Mouse (Mus musculus) layer of hippocampus, adult 9-10 months (tissue): Measurements from ENCODE around the gene H2-DMa.

Experiments used
- DNase-seq: peaks from one replicate; pipeline ENCODE4 v3.0.0; 2022; ENCODE audit warnings: low spot score

Gene H2-DMa

DNA sequence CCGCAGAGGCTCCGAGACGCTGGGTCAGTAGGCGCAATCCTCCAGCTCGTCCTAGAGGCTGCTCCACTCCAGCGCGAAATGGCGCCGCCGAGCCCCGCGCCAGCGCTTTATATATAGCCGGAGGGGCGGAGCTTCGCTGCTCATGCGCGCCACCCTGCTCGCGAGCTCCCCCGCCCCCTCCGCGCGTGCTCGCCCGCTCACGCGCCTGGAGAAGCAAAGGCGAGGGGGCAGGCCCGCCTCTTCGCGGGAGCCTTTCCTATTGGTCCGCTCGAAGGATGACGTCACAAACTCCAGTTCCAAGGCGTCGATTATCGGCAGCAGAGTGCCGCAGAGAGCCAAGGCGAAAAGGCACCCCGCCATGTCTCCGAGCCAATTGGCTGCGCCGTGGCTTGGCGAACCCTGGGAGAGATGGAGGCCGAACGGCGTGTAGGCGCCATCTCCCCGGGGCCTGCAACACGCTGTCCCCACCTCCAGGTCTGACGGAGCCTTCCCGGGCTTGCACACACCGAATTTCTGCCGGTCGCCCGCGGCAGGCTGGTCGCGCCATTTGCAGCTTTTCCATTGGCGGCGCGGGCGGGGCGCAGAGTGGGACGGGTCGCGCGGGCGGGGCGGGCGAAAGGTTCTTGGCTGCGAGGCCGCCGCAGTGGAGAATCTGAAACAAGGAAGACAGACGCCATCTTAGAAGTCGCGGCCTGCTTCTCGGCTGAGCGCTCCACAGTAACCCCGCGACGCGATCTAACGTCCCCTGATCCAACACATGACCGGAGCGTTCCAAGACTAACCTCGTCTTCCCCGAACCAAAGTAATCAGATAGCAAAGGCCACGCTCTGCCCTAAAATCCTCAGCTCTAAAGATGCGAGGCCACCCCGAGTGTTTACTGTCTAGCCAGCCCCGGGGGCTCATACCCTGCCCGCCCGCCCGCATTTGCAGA lies at the start of gene H2-DMa:
TSS of gene H2-DMa (plus strand) at position 293 of the 931 bp plus-strand sequence.
- DNase-seq: peak; percentile 97

DNA sequence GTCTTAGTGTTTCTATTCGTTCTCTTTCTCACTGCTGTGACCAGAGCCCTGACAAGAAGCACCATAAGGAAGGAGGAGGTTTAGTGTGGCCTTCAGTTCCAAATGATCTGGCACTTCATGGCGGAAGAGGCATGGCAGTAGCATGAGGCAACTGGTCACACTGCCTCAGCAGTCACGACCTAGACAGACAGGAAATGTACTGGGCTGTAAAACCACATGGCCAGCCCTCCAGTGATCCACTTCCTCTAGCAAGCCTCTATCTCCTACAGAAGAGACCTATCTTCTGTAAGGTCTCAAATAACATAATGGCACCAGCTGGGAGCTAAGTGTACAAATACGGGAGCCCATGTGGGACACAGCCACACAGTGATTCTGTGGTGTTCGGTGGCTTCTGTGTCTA lies 47.2 kb upstream of the H2-DMa start:
- no peak for DNase-seq

DNA sequence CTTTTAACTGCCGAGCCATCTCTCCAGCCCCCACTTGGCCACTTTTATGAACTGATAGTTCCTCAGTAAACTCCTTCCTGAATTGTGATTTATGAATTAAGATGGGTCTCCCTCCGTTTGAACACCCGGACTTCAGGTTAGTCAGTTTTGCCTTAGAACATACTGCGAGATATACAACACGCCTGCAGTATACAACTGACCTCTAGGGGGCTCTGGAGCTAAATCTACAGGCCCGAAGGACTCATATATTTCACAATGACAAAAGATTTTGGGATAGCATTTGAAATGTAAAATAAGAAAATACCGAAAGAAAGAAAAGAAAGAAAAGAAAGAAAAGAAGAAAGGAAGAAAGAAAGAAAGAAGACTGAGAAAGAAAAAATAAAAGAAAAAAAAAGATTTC lies 44.1 kb upstream of the H2-DMa start:
- DNase-seq: peak; percentile 79

DNA sequence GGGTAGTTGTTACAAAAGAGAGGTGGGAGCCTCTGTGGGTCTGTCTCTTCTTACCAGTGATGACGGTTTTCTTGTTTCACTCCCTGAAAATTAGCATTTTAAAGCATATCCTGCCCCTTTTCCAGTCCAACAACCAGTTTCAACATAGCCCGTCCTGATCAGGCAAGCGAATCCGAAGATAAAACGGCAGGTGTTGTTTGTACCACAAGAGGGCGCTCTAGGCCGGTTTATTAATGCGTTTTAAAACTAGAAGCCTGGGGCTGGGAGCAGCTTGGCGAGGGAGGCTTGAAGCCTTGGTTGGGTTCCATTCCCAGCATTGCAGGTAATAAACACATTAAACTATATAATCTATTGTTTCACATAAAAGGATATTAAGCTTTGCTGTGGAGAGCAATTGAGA lies 41.8 kb upstream of the H2-DMa start:
- peak; percentile 39 for DNase-seq

DNA sequence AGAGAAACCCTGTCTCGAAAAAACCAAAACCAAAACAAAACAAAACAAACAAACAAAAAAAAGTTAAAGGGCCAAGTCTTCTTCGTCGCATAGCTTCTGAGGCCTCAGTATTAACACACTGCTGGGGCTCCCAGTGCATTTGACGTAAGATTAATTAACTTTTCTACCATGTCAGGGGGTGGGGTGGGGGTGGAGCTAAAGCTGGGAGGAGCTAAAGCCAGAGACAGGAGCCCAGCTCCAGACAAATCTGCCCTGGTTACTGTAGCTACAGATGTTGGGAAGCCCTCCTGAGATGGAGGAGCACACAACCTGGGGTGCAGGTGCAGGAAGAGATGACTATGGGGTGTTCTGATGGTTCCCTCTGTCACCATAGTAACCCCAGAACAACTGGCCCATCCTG lies 41.2 kb upstream of the H2-DMa start:
- DNase-seq: no peak

DNA sequence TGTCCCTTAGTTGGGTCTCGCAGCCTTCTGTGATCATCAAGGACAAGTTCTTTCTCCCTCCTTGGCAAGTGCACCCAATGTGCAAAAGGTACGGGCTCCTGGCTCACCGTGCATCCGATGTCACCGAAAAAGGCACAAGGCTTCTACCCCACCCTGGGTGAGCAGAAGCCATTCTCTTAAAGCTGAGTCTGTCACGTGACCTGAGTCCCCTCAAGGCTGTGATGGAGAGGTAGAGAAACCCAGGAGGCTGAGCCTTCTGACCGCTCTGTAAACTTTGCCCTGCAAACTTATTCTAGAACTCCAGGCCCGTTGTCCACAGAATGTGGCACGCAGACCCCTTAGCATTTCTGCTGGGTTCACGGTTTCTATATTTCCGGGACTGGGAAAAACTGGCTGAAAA lies 40.3 kb upstream of the H2-DMa start:
- no peak for DNase-seq

DNA sequence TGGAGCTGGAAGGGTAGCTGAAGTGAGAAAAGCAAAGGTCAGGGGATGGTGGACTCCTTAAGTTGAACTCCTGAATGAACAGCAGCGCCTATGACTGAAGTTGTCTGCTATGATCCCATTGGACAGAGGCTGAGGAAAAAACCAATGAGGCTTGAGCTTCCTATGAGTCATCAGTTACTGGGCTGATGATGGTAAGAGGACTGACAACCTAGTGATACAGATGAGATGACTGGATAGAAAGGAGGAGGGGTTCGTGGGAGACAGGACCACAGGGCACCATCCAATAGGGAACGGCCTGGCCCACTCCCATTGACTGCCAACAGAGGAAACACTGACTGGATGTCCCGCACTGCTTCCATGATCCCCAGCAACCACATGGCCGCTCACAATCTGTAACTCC lies 39.7 kb upstream of the H2-DMa start:
- DNase-seq: peak; percentile 45

DNA sequence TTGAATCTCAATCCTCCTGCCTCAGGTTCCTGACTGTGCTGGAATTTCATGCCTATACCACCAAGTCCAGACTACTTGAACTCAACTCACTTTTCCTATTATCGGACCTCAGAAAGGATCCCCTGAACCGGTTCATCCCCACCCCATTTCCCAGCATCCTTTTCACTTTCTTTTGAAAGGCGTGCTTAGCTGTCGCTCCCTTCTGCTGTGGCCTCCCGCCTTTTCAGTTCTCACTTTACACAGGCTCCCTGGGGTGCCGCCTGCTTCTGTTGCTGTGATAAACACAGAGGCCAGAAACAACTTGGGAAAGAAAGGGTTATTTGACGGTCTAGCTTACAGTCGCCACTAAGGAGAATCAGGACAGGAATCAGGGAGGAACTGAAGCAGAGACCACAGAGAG lies 36.2 kb upstream of the H2-DMa start:
- no peak for DNase-seq

DNA sequence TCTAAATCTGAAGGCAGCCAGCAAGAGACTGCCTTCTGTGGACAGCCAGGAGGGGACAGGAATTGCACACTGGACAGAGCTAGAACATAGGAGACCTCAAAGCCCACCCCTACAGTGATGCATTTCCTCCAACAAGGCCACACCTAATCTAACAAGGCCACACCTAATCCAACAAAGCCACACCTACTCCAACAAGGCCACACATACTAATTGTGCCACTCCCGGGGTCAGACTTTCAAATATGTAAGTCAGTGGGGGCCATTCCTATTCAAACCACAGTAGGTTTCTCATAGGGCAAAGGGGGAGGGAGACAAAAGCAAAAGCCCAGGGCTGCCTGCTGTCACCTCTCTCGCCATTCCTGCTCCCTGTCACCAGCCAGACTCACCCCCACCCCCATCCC lies 32.0 kb upstream of the H2-DMa start:
- DNase-seq: no peak

DNA sequence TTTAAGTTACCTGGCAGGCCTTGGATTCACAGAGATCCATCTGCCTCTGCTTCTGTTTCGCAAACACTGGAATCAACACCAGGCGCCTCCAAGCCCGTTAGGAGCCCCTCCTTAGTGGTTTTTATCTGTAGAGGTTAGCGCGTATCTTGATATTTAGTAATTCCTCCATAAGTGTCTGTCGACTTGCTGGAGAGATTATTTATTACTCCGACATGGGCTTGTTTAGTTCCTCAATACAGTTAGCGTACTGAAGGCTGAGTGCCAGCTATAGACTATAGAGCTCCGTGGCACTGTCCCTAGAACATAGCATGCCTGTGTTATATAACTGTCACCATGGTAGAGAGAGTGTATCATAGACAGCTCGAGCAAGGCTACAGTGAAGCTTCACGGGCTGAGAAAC lies 31.2 kb upstream of the H2-DMa start:
- no peak for DNase-seq

DNA sequence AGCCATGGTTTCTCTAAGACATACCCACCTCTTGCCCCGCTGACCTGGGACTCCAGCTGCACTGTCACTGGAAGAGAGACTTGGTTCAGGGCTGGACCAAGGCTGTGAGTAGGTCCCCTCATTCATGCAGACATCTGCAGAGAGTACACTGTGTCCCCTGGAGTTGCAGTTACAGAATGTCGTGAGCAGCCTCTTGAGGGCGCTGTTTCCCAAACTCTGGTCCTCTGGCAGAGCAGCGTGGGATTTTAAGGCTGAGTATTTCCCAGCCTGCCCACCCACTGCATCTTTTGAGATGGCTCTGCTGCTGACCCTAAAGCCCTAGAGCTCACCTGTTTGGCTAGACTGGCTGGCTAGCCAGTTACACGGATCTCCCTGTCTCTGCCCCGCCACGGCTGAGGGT lies 28.4 kb upstream of the H2-DMa start:
- DNase-seq: no peak

DNA sequence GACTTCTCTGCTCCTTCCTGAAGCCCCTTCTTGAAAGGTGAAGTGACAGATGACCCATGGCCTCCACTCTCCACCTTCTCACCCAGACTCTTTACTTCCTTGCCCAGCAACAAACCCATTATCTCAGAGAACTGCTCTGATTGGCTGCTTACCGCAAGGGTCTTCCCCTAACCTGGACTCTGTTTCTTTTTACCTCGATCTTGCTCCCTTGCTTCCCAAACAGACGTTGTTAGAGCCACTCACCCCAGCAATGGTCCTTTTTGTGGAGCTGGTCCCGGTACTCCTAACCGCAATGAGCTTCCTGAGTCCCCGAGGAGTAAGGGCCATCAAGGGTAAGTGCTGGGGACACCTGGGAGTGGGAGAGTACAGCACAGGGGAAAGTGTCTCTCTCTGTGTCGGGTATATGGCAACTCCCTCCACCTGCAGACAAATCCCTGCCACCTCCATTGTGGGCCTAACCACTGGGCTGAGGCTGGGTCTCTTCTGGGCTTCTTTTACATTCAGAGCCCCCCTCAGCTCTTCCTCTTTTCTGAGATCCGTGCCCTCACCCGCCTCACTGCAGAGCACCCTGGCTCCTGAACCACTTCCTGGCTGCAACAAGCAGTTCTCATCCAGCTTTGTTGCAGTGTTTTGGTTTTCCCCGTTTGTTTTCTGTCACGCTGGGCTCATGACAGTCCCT lies 27.0 kb upstream of the H2-DMa start, which contains the start of gene H2-Oa:
TSS of gene H2-Oa (plus strand) at position 144 of the 679 bp plus-strand sequence.
- no peak for DNase-seq

DNA sequence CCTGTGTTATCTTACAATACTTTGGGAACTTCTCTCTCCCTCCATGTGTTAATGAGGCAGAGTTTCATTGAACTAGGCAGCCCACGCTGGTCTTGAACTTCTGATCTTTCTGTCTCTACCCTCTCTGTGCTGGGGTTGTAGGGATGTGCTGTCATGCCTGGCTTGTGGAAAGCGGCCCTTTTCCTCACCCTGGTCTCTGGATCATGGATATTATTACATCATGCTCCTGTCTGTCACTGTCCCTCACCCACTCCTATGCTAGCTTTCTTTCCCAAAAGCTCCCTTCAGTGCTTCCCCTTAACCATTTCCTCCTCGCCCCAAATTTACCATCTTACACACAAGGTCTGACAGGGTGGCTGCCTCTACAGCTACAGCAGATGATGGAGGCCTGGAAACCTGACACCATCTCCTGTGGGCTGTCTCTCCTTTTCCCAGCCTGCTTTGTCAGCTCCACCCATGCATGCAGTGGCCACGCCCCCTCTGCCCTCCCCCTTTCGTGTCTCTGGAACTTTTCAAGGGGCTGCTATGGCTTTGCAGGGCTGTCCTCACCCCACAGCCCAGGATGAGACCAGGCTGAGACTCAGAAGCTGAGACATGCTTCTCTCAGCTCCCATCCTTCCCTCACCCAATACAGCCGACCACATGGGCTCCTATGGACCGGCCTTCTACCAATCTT lies 26.0 kb upstream of the H2-DMa start:
- no peak for DNase-seq

DNA sequence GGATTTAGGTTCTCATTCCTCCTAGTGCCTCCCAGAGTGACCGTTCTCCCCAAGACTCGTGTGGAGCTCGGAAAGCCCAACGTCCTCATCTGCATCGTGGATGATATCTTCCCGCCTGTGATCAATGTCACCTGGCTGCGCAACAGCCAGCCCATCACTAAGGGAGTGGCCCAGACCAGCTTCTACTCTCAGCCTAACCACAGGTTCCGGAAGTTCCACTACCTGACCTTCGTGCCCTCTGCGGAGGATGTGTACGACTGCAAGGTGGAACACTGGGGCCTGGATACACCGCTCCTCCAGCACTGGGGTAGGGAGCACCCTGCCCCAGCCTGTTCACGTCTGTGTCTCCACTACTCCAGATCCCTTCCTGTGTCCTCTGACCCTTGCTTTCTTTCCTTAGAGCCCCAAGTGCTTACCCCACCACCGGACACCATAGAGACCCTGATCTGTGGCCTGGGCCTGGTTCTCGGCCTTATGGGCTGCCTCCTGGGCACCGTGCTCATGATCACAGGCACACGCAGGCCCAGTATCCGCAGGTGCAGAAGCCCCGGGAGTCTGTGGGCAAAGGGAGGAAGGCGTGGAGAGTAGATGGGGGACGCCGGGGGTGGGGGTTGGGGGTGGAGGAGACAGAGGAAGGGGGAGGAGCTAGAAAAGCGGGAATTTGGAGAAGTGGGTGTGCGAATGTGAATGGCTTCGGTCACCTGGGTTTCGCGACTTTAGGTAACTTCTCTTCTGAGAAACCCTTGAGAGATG lies 24.9 kb upstream of the H2-DMa start:
- no peak for DNase-seq

DNA sequence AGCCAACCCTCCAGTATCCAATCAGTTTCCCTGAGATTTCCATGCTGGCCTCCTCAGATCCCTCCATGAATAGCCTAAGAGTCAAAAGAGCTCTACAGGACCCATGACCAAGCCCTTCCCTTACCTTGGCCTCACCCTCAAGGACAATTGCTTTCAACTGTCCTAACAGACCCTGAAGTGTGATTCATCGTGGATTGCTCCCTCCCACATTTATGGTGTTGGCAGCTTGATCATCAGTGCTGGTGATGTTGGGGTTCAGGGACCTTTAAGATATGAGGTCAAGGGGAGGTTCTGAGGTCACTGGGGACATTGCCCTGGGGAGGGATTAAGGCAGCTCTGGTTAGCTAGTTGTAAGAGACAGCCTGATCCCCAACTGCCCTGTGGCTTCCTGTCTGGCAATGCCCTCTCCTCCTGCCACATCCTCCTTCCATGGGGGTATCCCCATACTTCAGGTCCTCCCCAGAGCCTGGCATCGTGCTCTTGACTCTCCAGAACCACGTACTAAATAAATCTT lies 22.8 kb upstream of the H2-DMa start:
- DNase-seq: no peak

DNA sequence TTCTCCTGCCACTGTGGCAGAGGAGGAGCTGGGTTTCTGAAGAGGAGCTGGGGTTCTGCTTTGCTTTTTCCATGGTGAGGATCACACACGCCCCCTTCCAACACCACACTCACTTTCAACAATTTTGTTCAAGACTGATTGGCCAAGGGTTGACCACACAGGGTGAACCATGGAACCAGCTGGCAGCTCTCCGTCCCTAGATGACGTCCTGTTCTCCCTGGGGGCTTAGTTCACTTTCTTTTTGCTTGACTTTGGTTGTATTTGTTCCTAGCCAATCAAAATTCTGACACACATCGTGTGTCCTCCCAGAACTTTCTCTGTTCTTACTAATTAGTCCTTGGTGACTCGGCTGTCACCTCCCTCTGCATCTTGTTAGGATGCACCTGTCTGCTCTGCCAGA lies 22.1 kb upstream of the H2-DMa start:
- DNase-seq: no peak

DNA sequence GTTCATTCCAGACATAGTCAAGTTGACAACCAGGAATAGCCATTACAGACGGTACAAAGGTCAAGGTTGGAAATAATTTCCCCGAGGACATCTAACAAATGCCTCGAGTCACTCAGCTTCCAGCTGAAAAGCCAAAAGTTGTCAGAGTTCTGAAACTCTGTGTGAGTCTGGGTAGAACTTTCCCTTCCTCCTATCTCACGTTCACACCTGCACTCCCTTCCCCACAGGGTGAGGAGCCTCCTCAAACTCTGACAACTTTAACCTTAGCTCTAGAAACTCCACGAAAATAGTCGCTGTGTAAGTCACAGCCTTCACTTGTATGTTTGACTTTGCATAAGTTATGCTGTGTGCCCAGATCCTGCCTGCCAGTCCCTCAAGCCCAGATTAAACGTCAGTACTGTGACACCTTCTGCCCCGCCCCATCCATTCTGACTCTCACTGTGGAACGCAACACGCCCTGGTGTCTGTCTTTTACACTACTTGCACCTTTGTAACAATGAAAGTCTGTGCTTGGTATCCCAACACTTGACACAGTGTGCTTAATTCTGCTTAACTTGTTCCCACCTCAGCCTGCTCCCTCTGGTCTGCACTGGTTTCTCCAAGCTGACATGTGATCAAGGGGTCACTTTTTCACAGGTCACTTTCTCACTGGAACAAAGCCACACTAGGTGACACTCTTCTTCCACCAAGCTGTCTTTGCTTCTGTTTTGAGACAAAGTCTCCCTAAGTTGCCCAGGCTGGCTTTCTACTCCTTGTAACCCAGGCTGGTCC lies 20.4 kb upstream of the H2-DMa start:
- no peak for DNase-seq

DNA sequence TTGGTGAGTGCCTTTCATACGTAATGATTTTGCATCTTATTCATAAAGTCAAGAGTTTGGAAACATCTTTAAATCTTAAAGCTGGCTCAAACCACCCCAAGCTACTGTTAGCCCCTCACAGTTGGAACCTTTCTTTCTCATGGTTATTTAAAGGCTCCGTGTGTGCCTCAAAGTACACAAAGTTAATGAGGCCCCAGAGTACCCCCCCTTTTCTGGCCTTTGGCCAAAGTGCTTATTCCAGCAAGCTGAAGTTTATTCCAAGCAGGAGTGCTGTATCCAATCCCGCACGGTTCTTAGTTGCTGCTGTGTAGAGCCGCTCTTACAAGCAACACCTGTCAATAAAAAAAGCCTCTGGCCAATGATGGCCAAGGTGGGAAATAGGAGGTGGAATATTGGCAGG lies 19.8 kb upstream of the H2-DMa start:
- no peak for DNase-seq

DNA sequence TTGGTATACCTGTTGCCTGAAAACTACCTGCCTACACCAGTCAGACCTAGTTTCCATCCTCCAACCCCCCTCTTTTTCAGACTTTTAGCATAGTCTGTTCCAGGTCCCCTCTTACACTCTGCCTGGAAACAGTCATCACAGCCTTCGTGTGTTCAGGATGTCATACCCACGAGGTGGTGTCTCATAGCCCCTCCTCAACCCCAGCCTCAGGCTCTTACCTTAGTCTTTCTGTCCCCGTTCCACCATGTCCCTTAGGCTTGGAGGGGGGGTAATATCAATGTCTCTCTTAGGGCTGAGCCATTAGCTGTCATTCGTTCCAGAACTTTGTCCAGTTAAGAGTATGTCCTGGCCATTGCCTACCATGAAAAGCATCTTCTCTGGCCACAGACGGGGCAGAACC lies 18.2 kb upstream of the H2-DMa start:
- DNase-seq: no peak

DNA sequence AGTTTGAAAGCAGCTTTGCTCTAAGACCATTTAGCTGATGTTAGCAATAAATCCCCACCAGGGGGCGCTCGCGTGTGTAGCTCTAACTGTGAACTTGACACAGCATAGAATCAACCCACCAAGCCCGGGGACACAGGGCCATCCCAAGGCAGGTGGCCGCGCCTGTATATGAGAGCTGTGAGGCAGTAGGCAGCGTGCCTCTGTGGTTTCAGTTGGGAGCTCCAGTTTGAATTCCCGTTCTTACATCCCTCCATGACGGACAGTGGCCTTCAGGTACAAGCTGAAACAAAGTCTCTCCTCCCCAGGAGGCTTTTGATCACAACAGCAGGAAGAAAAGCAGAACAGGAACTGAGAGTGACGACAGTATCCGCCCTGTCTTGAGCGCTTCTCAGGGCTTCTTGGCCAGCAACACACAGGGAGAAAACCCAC lies 17.7 kb upstream of the H2-DMa start:
- peak; percentile 97 for DNase-seq

DNA sequence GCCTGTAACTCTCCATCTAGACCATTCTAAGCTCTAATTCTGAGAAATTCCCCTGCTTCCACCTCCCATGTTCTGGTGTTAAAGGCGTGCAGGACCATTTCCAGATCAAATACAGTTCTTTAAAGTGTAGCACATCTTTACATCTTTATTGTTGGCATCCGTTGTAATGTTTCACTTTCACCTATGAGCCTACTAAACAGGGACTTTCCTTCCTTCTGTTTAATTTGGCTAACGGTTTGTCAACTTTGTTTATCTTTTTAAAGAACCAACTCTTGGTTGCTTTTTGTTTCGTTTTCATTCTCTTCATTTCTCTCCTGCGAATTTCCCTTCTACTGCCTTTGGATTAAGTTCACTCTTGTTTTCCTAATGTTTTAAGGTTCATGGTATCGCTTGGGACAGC lies 16.5 kb upstream of the H2-DMa start:
- no peak for DNase-seq
